Mouse (Mus musculus): ENCODE measurements around the gene Chga.
A peak's percentile ranks its signal among the peaks of the same experiment; 100 is the strongest.

Gene Chga

GRCm38 (mm10) chr12:102554721-102555516 lies at the start of gene Chga:
Gene Chga (plus strand): TSS chr12:102554969.
- peak; percentile 44 to 50 for DNase-seq

GRCm38 (mm10) chr12:102505131-102505713 lies 49.5 kb upstream of the Chga start:
- no peak for DNase-seq

- no peak for DNase-seq
Observed at GRCm38 (mm10) chr12:102505949-102506348, 48.8 kb upstream of the Chga start.

GRCm38 (mm10) chr12:102511363-102511762 lies 43.4 kb upstream of the Chga start:
- DNase-seq, result no peak

- no peak for DNase-seq
Observed at GRCm38 (mm10) chr12:102514151-102514550, 40.6 kb upstream of the Chga start.

- DNase-seq, result no peak
Observed at GRCm38 (mm10) chr12:102514751-102515150, 40.0 kb upstream of the Chga start.

GRCm38 (mm10) chr12:102516151-102516550 lies 38.6 kb upstream of the Chga start:
- no peak for DNase-seq

- DNase-seq, result no peak
Observed at GRCm38 (mm10) chr12:102517647-102518046, 37.1 kb upstream of the Chga start.

- no peak for DNase-seq
Observed at GRCm38 (mm10) chr12:102519929-102520720, 34.6 kb upstream of the Chga start.

GRCm38 (mm10) chr12:102521777-102522319 lies 32.9 kb upstream of the Chga start:
- DNase-seq, result no peak

GRCm38 (mm10) chr12:102524216-102524615 lies 30.6 kb upstream of the Chga start:
- peak; percentile 4 to 5 for DNase-seq

GRCm38 (mm10) chr12:102524760-102525159 lies 30.0 kb upstream of the Chga start:
- no peak for DNase-seq

GRCm38 (mm10) chr12:102527989-102528388 lies 26.8 kb upstream of the Chga start:
- no peak for DNase-seq

- no peak for DNase-seq
Observed at GRCm38 (mm10) chr12:102535796-102536195, 19.0 kb upstream of the Chga start.

GRCm38 (mm10) chr12:102540278-102540677 lies 14.5 kb upstream of the Chga start:
- DNase-seq, result no peak

- no peak for DNase-seq
Observed at GRCm38 (mm10) chr12:102541168-102541567, 13.6 kb upstream of the Chga start.

GRCm38 (mm10) chr12:102545122-102545521 lies 9.6 kb upstream of the Chga start:
- DNase-seq, result no peak

- DNase-seq, result peak; percentile 70 to 72
Observed at GRCm38 (mm10) chr12:102550529-102550928, 4.2 kb upstream of the Chga start.

GRCm38 (mm10) chr12:102551186-102551585 lies 3.6 kb upstream of the Chga start:
- no peak for DNase-seq

- DNase-seq, result no peak
Observed at GRCm38 (mm10) chr12:102552001-102552400, 2.8 kb upstream of the Chga start.

GRCm38 (mm10) chr12:102553705-102554275 lies 979 bp upstream of the Chga start:
- no peak for DNase-seq

- no peak for DNase-seq
Observed at GRCm38 (mm10) chr12:102555850-102556249, 1.1 kb downstream of the Chga start.

GRCm38 (mm10) chr12:102557372-102557771 lies 2.6 kb downstream of the Chga start:
- no peak for DNase-seq
